Mouse (Mus musculus) G1E-ER4 (cell line): ENCODE data around the gene Pif1. TPM values are rescaled to one million over a fixed set of nuclear protein-coding genes. Genes with fewer than 3 reads are reported as not detected.

ENCODE experiments used
- GATA1 ChIP-seq: IDR thresholded peaks from one replicate; pipeline ENCODE4 v1.8.0; 2012; ENCODE audit warnings: low read length, inconsistent platforms
- polyA plus RNA-seq: library from polyadenylated mRNA; stranded (reverse); fragments of >175 nt; gene quantifications from 2 replicates; pipeline ENCODE4 v1.2.3, GENCODE M21; 2012

Gene Pif1
- polyA plus RNA-seq, 1 experiment = 9.4 TPM

GRCm38 (mm10) chr9:65605471-65606136, 18.6 kb downstream of the Pif1 start:
- TF ChIP-seq GATA1 = no peak

GRCm38 (mm10) chr9:65606321-65607109, 19.6 kb downstream of the Pif1 start:
- TF ChIP-seq GATA1 = no peak

GRCm38 (mm10) chr9:65607120-65607519, 20.2 kb downstream of the Pif1 start:
- TF ChIP-seq GATA1 = no peak

- no peak for TF ChIP-seq GATA1
Observed at GRCm38 (mm10) chr9:65611969-65612486, 25.1 kb downstream of the Pif1 start.

GRCm38 (mm10) chr9:65613098-65613497, 26.1 kb downstream of the Pif1 start:
- no peak for TF ChIP-seq GATA1

GRCm38 (mm10) chr9:65619311-65619710, 32.4 kb downstream of the Pif1 start:
- no peak for TF ChIP-seq GATA1

GRCm38 (mm10) chr9:65621196-65621595, 34.2 kb downstream of the Pif1 start:
- no peak for TF ChIP-seq GATA1

- TF ChIP-seq GATA1 = no peak
Observed at GRCm38 (mm10) chr9:65621666-65622065, 34.7 kb downstream of the Pif1 start.

GRCm38 (mm10) chr9:65622826-65623225, 35.9 kb downstream of the Pif1 start:
- no peak for TF ChIP-seq GATA1

- TF ChIP-seq GATA1 = no peak
Observed at GRCm38 (mm10) chr9:65624266-65624665, 37.3 kb downstream of the Pif1 start.

GRCm38 (mm10) chr9:65629025-65629766, 42.2 kb downstream of the Pif1 start, which contains the start of gene Rbpms2:
Gene Rbpms2, plus strand, starts transcription at chr9:65629648.
- TF ChIP-seq GATA1 = no peak

GRCm38 (mm10) chr9:65629767-65630630, 43.0 kb downstream of the Pif1 start:
- TF ChIP-seq GATA1 = no peak

GRCm38 (mm10) chr9:65630631-65631353, 43.8 kb downstream of the Pif1 start:
- no peak for TF ChIP-seq GATA1

- TF ChIP-seq GATA1 = no peak
Observed at GRCm38 (mm10) chr9:65631354-65632021, 44.5 kb downstream of the Pif1 start.
